Mouse (Mus musculus) cerebellum, adult 2 months (tissue): ENCODE measurements around the gene Abca13.

ENCODE experiments used
- CTCF ChIP-seq: fragments of 200-500 bp; IDR thresholded peaks from 2 replicates; pipeline ENCODE4 v1.5.1; 2011; ENCODE audit warnings: low read depth, mild to moderate bottlenecking, control low read depth, low read length, moderate library complexity, borderline replicate concordance; ENCODE audit not compliant: insufficient read depth
- POLR2A ChIP-seq: fragments of 200-500 bp; IDR thresholded peaks from 2 replicates; pipeline ENCODE4 v1.6.1; 2011; ENCODE audit warnings: low read length, control low read depth, borderline replicate concordance; ENCODE audit not compliant: insufficient read depth

GRCm38 (mm10) chr11:9146683-9147082, 45.1 kb upstream of the Abca13 start:
- TF ChIP-seq CTCF, result no peak
- no peak for TF ChIP-seq POLR2A
